7 mouse cellular contexts compared by ENCODE assay signal in the genomic region with DNA sequence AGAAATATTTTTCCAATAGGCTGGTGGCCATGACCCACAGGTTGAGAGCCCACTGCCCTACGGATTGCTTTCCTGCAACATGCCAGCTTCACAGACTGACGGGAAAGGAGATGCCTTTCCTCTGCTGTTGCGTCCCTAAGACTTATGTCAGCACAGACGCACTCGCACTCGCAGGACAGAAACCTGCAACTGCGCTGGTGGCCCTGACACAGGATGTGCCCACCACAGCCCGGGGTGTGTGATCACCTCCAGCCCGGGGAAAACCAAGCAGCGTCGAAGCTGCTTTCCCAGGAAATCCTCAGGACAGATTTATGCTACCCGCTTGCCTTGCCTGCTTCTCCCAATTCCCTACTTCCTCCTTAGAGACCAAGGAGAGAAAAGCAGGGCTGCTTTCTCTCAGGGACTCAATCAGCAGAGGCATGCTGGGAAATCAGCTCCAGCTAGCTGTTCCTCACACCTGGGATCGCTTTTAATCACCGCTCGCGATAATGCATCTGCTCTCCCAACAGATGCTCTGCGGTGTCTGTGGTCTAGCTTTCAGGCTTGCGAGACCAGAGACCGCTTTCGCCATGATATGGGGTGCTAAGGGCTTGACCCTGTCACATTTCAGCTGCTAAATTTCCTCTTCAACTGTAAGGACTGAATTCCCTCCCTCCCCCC. TPM values are rescaled to one million over a fixed set of nuclear protein-coding genes. Genes with fewer than 3 reads are reported as not detected.
DNase-seq lines count a peak whose midpoint lies in the region; ATAC-seq and TF ChIP-seq lines count a peak whose summit lies in the region.

No protein-coding gene starts in this region.

- 14% methylated on average over 20 of the region's 20 CpGs for WGBS in liver, embryonic 11.5 days
- WGBS in embryonic facial prominence, embryonic 15.5 days = 22% methylated on average over 20 of the region's 20 CpGs
- 28% methylated on average over 20 of the region's 20 CpGs for WGBS in hindbrain, postnatal 0 days
- WGBS in midbrain, postnatal 0 days = 33% methylated on average over 20 of the region's 20 CpGs

- no peak for DNase-seq in liver, embryonic 11.5 days (ENCODE audit: low spot score)
- DNase-seq in liver = no peak
- DNase-seq in hindbrain, postnatal 0 days (ENCODE audit: low spot score) = peak; percentile 59
- peak; percentile 69 for DNase-seq in midbrain, postnatal 0 days (ENCODE audit: low spot score)
- no peak for DNase-seq in spleen, postnatal 10 days (ENCODE audit: low spot score in 2 of 2)

- TF ChIP-seq CTCF in hindbrain, postnatal 0 days (IDR thresholded peaks at IDR 0.05; ENCODE audit: low read depth) = no peak
- TF ChIP-seq CTCF in midbrain, postnatal 0 days (IDR thresholded peaks at IDR 0.05) = no peak

- 0 out of 2 replicates have a peak overlapping the region, but pooled peaks have one; percentile 1 for H3K4me3 ChIP-seq in liver, embryonic 11.5 days (ENCODE audit: low read depth, low read length)
- H3K4me3 ChIP-seq in embryonic facial prominence, embryonic 15.5 days (replicated peaks) = no peak overlapping the region; the same call in 1 of the 2 replicates
- H3K4me3 ChIP-seq in hindbrain, postnatal 0 days (ENCODE audit: low read length) = peak overlapping the region; percentile 4; the same call in 1 of the 2 replicates
- H3K4me3 ChIP-seq in midbrain, postnatal 0 days (ENCODE audit: low read depth, low read length) = peak overlapping the region; percentile 8; the same call in 1 of the 2 replicates

- no peaks in the 10 kb centered on the region for H3K4me1 ChIP-seq in liver, embryonic 11.5 days (replicated peaks; ENCODE audit: control insufficient read depth, insufficient read depth, low read length)
- peaks cover 26% of the 10 kb centered on the region for H3K4me1 ChIP-seq in embryonic facial prominence, embryonic 15.5 days
- H3K4me1 ChIP-seq in hindbrain, postnatal 0 days (ENCODE audit: insufficient read depth, low read length) = no peaks in the 10 kb centered on the region
- H3K4me1 ChIP-seq in midbrain, postnatal 0 days (ENCODE audit: insufficient read depth, low read length) = no peaks in the 10 kb centered on the region; the same call in 1 of the 2 replicates

- no peaks in the 10 kb centered on the region for H3K9me3 ChIP-seq in liver, embryonic 11.5 days (ENCODE audit: control insufficient read depth, low read length)
- no peaks in the 10 kb centered on the region for H3K9me3 ChIP-seq in embryonic facial prominence, embryonic 15.5 days (replicated peaks)
- 0 out of 2 replicates have a peak, but pooled peaks cover 2% of the 10 kb centered on the region for H3K9me3 ChIP-seq in hindbrain, postnatal 0 days (ENCODE audit: low read length)
- no peaks in the 10 kb centered on the region for H3K9me3 ChIP-seq in midbrain, postnatal 0 days (ENCODE audit: low read length)

- peaks cover 4% of the 10 kb centered on the region for H3K27me3 ChIP-seq in liver, embryonic 11.5 days (replicated peaks; ENCODE audit: control insufficient read depth, insufficient read depth, low read length)
- H3K27me3 ChIP-seq in embryonic facial prominence, embryonic 15.5 days = no peaks in the 10 kb centered on the region
- no peaks in the 10 kb centered on the region for H3K27me3 ChIP-seq in hindbrain, postnatal 0 days (ENCODE audit: insufficient read depth, low read length)
- H3K27me3 ChIP-seq in midbrain, postnatal 0 days (ENCODE audit: insufficient read depth, low read length) = no peaks in the 10 kb centered on the region

- peak overlapping the region; percentile 50 for H3K4me2 ChIP-seq in liver, embryonic 11.5 days
- peak overlapping the region; percentile 41 for H3K4me2 ChIP-seq in embryonic facial prominence, embryonic 15.5 days (replicated peaks)
- peak overlapping the region; percentile 48 for H3K4me2 ChIP-seq in hindbrain, postnatal 0 days (ENCODE audit: low read depth, low read length)
- H3K4me2 ChIP-seq in midbrain, postnatal 0 days (ENCODE audit: low read depth, low read length, poor library complexity, severe bottlenecking) = peak overlapping the region; percentile 21

- H3K36me3 ChIP-seq in liver, embryonic 11.5 days (ENCODE audit: control insufficient read depth, insufficient read depth, low read length) = no peaks in the 10 kb centered on the region
- no peaks in the 10 kb centered on the region for H3K36me3 ChIP-seq in embryonic facial prominence, embryonic 15.5 days
- no peaks in the 10 kb centered on the region for H3K36me3 ChIP-seq in hindbrain, postnatal 0 days (ENCODE audit: insufficient read depth, low read length)
- H3K36me3 ChIP-seq in midbrain, postnatal 0 days (ENCODE audit: insufficient read depth, low read length) = no peaks in the 10 kb centered on the region

- ATAC-seq in liver, embryonic 11.5 days (replicated peaks; ENCODE audit: low FRiP score) = no peak
- ATAC-seq in embryonic facial prominence, embryonic 15.5 days (ENCODE audit: insufficient number of reproducible peaks, low FRiP score, low TSS enrichment, low read depth) = no peak; the same call in 1 of the 2 replicates
- peak; percentile 38; the same call in 1 of the 2 replicates for ATAC-seq in hindbrain, postnatal 0 days
- no peak for ATAC-seq in midbrain, postnatal 0 days (ENCODE audit: low FRiP score)
- no peak for ATAC-seq in erythroblast, adult 5-6 weeks (replicated peaks; ENCODE audit: low FRiP score, poor library complexity, severe bottlenecking)

- H3K27ac ChIP-seq in liver, embryonic 11.5 days (ENCODE audit: low read depth, low read length) = no peak overlapping the region
- H3K27ac ChIP-seq in embryonic facial prominence, embryonic 15.5 days (replicated peaks) = 0 out of 2 replicates have a peak overlapping the region, but pooled peaks have one; percentile 7
- peak overlapping the region; percentile 56; the same call in 1 of the 2 replicates for H3K27ac ChIP-seq in hindbrain, postnatal 0 days
- H3K27ac ChIP-seq in midbrain, postnatal 0 days (ENCODE audit: low read depth, low read length) = peak overlapping the region; percentile 47; the same call in 1 of the 2 replicates

- no peak overlapping the region for H3K9ac ChIP-seq in liver, embryonic 11.5 days (ENCODE audit: low read depth, low read length)
- H3K9ac ChIP-seq in embryonic facial prominence, embryonic 15.5 days = no peak overlapping the region
- peak overlapping the region; percentile 30; the same call in 1 of the 2 replicates for H3K9ac ChIP-seq in hindbrain, postnatal 0 days (replicated peaks; ENCODE audit: low read length)
- peak overlapping the region; percentile 30 for H3K9ac ChIP-seq in midbrain, postnatal 0 days (replicated peaks; ENCODE audit: low read length, poor library complexity, severe bottlenecking)

RNA-seq across cellular contexts. Expression of gene Optn, which starts 34.1 kb away (rescaled TPM):
- 18.7 and 21.8 TPM in 2 replicates for polyA plus RNA-seq in liver, embryonic 11.5 days (2014; fragmentation: Nextera tagmentation; extraction: Ambion mirVana)
- polyA plus RNA-seq in embryonic facial prominence, embryonic 15.5 days (2015; fragmentation: Nextera tagmentation; extraction: Ambion mirVana) = 7.6 and 8.7 TPM in 2 replicates
- total RNA-seq in hindbrain, postnatal 0 days (2014; rRNA removed) = 31.2 and 39.3 TPM in 2 replicates
- 38.3 and 39.2 TPM in 2 replicates for polyA plus RNA-seq in hindbrain, postnatal 0 days (2015; fragmentation: Nextera tagmentation; extraction: Ambion mirVana)
- 25.2 and 35.0 TPM in 2 replicates for total RNA-seq in midbrain, postnatal 0 days (2014; rRNA removed)
- polyA plus RNA-seq in midbrain, postnatal 0 days (2015; fragmentation: Nextera tagmentation; extraction: Ambion mirVana) = 28.5 and 28.7 TPM in 2 replicates
- total RNA-seq in erythroblast, adult 5-6 weeks (2015; ENCODE audit: low replicate concordance) = 111 and 123 TPM in 2 replicates
- total RNA-seq in erythroblast, adult 5-6 weeks (2017; ENCODE audit: low replicate concordance) = 325 and 443 TPM in 2 replicates

RNA-seq across cellular contexts. Expression of gene Ccdc3, which starts 39.7 kb away (rescaled TPM):
- polyA plus RNA-seq in liver, embryonic 11.5 days (2014; fragmentation: Nextera tagmentation; extraction: Ambion mirVana) = 21.7 and 22.5 TPM in 2 replicates
- polyA plus RNA-seq in embryonic facial prominence, embryonic 15.5 days (2015; fragmentation: Nextera tagmentation; extraction: Ambion mirVana) = 57.3 and 60.1 TPM in 2 replicates
- 18.9 and 21.5 TPM in 2 replicates for total RNA-seq in hindbrain, postnatal 0 days (2014; rRNA removed)
- 7.1 and 8.4 TPM in 2 replicates for polyA plus RNA-seq in hindbrain, postnatal 0 days (2015; fragmentation: Nextera tagmentation; extraction: Ambion mirVana)
- total RNA-seq in midbrain, postnatal 0 days (2014; rRNA removed) = 11.4 and 11.9 TPM in 2 replicates
- 6.3 and 6.5 TPM in 2 replicates for polyA plus RNA-seq in midbrain, postnatal 0 days (2015; fragmentation: Nextera tagmentation; extraction: Ambion mirVana)
- not detected in 2 replicates for total RNA-seq in erythroblast, adult 5-6 weeks (2015; ENCODE audit: low replicate concordance)
- total RNA-seq in erythroblast, adult 5-6 weeks (2017; ENCODE audit: low replicate concordance) = not detected in 2 replicates

Comparison
In these comparisons a context has a peak if more than half of its experiments do, and no peak if none do; other contexts are left out.
1. DNase-seq: peak in hindbrain, postnatal 0 days (single experiment) and midbrain, postnatal 0 days (single experiment); none in liver, embryonic 11.5 days (single experiment), liver (single experiment) and spleen, postnatal 10 days (0 of 2).
2. H3K9ac ChIP-seq: peak in hindbrain, postnatal 0 days (single experiment) and midbrain, postnatal 0 days (single experiment); none in liver, embryonic 11.5 days (single experiment) and embryonic facial prominence, embryonic 15.5 days (single experiment).
3. Peak in every context shown above with its lines, with median percentiles within 50 percentile points of each other: H3K4me2 ChIP-seq.